Mouse (Mus musculus) hindbrain, embryonic 13.5 days (tissue): ENCODE measurements around the gene Egflam. TPM values are rescaled to one million over a fixed set of nuclear protein-coding genes. Genes with fewer than 3 reads are reported as not detected.
A peak's percentile ranks its signal among the peaks of the same experiment; 100 is the strongest.

Experiments
- ATAC-seq: fragments of 200-750 bp; cut with Nextera tagmentation; 2 replicates; pipeline ENCODE4 v1.8.0; 2017; ENCODE audit warnings: moderate TSS enrichment; ENCODE audit not compliant: low FRiP score
- H3K27ac ChIP-seq: fragments of 300-500 bp; sonication (generic); 2 replicates; pipeline ENCODE4 v1.5.1; 2015; ENCODE audit warnings: inconsistent platforms, mild to moderate bottlenecking, moderate library complexity
- H3K27me3 ChIP-seq: fragments of 300-500 bp; sonication (generic); 2 replicates; pipeline ENCODE4 v1.6.1; 2015; ENCODE audit warnings: mild to moderate bottlenecking, inconsistent platforms
- H3K36me3 ChIP-seq: fragments of 300-500 bp; sonication (generic); 2 replicates; pipeline ENCODE4 v1.6.1; 2015; ENCODE audit warnings: mild to moderate bottlenecking, inconsistent platforms
- H3K4me1 ChIP-seq: fragments of 300-500 bp; sonication (generic); replicated peaks from 2 replicates; pipeline ENCODE4 v1.6.1; 2015; ENCODE audit warnings: inconsistent platforms
- H3K4me2 ChIP-seq: fragments of 300-500 bp; sonication (generic); 2 replicates; pipeline ENCODE4 v1.6.1; 2015; ENCODE audit warnings: inconsistent platforms, mild to moderate bottlenecking, moderate library complexity
- H3K4me3 ChIP-seq: fragments of 300-500 bp; sonication (generic); 2 replicates; pipeline ENCODE4 v1.5.1; 2015; ENCODE audit warnings: mild to moderate bottlenecking, inconsistent platforms
- H3K9ac ChIP-seq: fragments of 300-500 bp; sonication (generic); 2 replicates; pipeline ENCODE4 v1.6.1; 2015; ENCODE audit warnings: mild to moderate bottlenecking, inconsistent platforms
- H3K9me3 ChIP-seq: fragments of 300-500 bp; sonication (generic); 2 replicates; pipeline ENCODE4 v1.6.1; 2016; ENCODE audit warnings: inconsistent platforms
- whole genome bisulfite sequencing: fragments of 180-500 bp; shearing (Covaris S2); methylation state at CpG from one replicate; pipeline ENCODE4 v1.1.7; 2015; 5-methylcytosine and 5-hydroxymethylcytosine counted together
- polyA plus RNA-seq: library from polyadenylated mRNA; unstranded; fragments of >200 nt; fragmentation: Nextera tagmentation; extraction: Ambion mirVana; gene quantifications from 2 replicates; pipeline ENCODE4 v1.2.1, GENCODE M21; 2015

The Egflam gene
- polyA plus RNA-seq, 1 experiment from 2014 or later, result 13.7 TPM

DNA sequence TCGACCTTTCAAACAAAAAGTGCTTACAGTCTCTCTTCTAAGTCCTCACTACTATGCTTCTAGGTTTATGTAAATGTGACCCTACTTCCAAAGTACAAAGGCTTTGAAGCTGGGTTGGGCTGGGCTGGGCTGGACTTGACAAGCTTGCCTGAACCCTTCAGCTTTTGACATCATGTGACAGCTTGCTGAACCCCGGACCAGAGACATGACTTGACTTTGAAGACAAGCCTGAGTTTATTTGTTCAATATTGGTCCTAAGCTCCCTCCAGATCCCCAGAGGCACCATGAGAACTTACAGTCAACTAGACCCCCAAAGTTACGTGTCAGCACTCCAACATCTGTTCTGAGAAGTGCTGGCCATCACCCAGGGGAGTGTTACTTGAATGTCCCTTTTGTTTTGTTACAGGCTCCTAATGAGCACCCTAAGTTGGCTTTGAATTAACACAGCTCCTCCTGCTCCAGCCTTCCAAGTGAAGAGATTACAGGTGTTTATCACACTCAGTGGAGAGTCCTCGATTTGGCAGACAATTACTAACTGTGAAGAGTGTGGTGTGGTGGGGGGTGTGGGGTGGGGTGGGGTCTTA lies 109.3 kb downstream of the Egflam start:
- WGBS, result 60% methylated on average over 4 of the region's 4 CpGs
- ATAC-seq, result no peak
- no peak overlapping the region for H3K27ac ChIP-seq
- no peaks in the 10 kb centered on the region for H3K4me1 ChIP-seq
- no peaks in the 10 kb centered on the region for H3K36me3 ChIP-seq
- H3K9me3 ChIP-seq, result no peaks in the 10 kb centered on the region
- H3K27me3 ChIP-seq, result no peaks in the 10 kb centered on the region
- no peak overlapping the region for H3K4me3 ChIP-seq
- no peak overlapping the region for H3K4me2 ChIP-seq
- no peak overlapping the region for H3K9ac ChIP-seq

DNA sequence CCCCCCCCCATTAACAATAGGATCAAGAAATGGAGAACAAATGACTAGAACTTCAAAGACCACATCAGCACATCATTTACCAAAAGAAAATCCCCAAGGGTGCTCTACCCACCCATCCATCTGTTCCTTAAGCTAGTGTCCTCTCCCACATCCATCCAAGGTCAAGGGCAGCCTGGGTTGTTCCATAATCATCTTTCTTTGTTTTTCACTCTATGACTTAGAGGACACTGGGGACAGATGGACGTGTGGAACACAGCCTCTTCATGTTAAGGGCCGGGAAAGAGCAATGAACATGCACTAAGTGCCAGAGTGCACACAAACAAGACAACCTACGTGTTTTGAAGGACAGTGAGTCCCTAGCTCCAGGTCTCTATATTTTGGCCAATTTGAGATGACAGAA lies 110.3 kb downstream of the Egflam start:
- no peak overlapping the region for H3K9ac ChIP-seq
- H3K4me3 ChIP-seq, result no peak overlapping the region
- H3K4me1 ChIP-seq, result no peaks in the 10 kb centered on the region
- no peaks in the 10 kb centered on the region for H3K9me3 ChIP-seq
- 83% methylated on average over 3 of the region's 3 CpGs for WGBS
- H3K27ac ChIP-seq, result no peak overlapping the region
- no peaks in the 10 kb centered on the region for H3K27me3 ChIP-seq
- H3K36me3 ChIP-seq, result no peaks in the 10 kb centered on the region
- no peak for ATAC-seq
- H3K4me2 ChIP-seq, result no peak overlapping the region

DNA sequence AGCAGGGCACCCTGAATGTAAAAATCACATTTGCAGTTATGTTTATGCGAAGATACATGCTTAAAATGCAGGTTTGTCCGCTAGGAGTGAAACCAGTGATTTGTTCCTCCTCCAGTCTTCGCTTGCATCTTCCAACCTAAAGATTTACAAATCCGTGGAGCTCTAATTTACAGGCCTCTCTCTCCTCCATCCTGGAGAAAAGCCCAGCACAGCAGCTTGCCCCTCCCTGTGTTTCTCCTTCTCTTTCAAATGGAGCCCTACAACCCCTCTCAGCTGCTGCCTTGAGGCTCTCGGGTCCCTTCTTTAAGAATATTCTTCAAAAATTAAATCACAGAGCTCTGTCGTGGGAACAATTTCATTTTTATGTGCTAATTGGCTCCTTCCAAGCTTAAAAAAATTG lies 116.6 kb downstream of the Egflam start:
- Histone ChIP-seq H3K4me1 (no peaks in the 10 kb centered on the region), H3K4me2 (no peak overlapping the region), H3K27ac (no peak overlapping the region), H3K27me3 (no peaks in the 10 kb centered on the region), H3K4me3 (no peak overlapping the region), H3K9me3 (no peaks in the 10 kb centered on the region), H3K36me3 (no peaks in the 10 kb centered on the region), H3K9ac (no peak overlapping the region)
- WGBS, result 70% methylated on average over 6 of the region's 6 CpGs
- no peak for ATAC-seq

DNA sequence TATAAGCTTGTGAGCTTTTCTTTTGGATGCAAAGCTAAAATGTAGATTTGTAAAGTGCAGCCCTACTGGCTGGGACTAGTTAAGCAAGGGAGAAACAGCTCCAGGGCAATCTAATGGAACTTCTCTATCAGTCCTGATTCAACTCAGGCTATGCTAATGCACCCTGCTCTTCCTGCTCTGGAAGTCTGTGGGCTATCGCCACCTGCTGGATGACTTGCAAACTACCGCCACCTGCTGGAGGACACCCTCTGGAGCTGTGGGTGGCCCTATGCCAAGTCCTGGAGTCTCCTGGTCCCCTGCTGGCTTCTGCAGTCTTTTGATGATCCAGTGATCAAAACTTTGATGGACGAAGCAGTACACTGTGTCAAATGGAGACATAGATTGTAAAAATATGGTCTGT lies 134.4 kb downstream of the Egflam start:
- 18% methylated on average over 3 of the region's 3 CpGs for WGBS
- Histone ChIP-seq H3K4me3 (no peak overlapping the region), H3K4me2 (no peak overlapping the region), H3K9me3 (no peaks in the 10 kb centered on the region), H3K36me3 (no peaks in the 10 kb centered on the region), H3K27me3 (no peaks in the 10 kb centered on the region), H3K4me1 (no peaks in the 10 kb centered on the region), H3K27ac (no peak overlapping the region), H3K9ac (no peak overlapping the region)
- ATAC-seq, result peak; percentile 71

DNA sequence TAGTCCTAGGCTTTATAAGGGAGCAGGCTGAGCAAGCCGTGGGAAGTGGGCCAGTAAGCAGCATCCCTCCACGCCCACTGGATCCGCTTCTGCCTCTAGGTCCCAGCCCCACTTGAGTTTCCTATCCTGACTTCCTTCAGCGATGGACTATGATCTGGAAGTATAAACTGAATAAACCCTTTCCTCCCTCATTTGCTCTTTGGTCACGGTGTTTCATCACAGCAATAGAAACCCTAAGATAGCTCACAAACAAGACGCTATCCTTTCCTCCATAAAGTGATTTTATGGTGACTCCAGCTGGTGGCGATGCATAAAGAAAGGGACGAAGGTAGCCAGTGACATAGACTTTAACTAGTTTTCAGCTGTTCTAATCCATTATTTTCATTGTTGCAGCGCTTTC lies 134.9 kb downstream of the Egflam start:
- no peaks in the 10 kb centered on the region for H3K27me3 ChIP-seq
- no peak overlapping the region for H3K4me3 ChIP-seq
- H3K9me3 ChIP-seq, result no peaks in the 10 kb centered on the region
- WGBS, result 92% methylated on average over 9 of the region's 9 CpGs
- no peak overlapping the region for H3K27ac ChIP-seq
- no peaks in the 10 kb centered on the region for H3K4me1 ChIP-seq
- H3K36me3 ChIP-seq, result no peaks in the 10 kb centered on the region
- no peak overlapping the region for H3K9ac ChIP-seq
- no peak overlapping the region for H3K4me2 ChIP-seq
- ATAC-seq, result no peak

DNA sequence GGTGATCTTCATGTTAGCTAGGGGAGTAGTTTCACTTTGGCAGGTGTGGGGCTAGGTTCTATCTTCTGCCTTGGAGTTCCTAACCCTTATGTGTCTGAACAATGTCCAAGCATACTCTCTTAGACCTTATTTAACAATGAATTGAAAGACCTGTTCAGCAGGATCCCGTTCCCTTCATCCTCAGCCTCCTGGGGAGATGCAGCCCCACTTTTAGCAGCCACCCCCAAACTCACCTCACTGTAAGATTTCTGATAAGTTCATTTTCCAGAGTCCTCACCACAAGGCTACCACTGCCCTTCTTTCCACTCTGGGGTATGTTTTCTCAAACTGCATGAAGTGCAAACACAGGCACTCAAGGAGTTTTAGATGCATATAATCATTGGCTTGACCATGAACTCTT lies 136.8 kb downstream of the Egflam start:
- no peaks in the 10 kb centered on the region for H3K36me3 ChIP-seq
- H3K4me3 ChIP-seq, result no peak overlapping the region
- WGBS, result 89% methylated on average over 1 of the region's 1 CpGs
- H3K4me2 ChIP-seq, result no peak overlapping the region
- H3K9ac ChIP-seq, result no peak overlapping the region
- ATAC-seq, result no peak
- H3K27me3 ChIP-seq, result no peaks in the 10 kb centered on the region
- no peaks in the 10 kb centered on the region for H3K4me1 ChIP-seq
- H3K27ac ChIP-seq, result no peak overlapping the region
- H3K9me3 ChIP-seq, result no peaks in the 10 kb centered on the region

DNA sequence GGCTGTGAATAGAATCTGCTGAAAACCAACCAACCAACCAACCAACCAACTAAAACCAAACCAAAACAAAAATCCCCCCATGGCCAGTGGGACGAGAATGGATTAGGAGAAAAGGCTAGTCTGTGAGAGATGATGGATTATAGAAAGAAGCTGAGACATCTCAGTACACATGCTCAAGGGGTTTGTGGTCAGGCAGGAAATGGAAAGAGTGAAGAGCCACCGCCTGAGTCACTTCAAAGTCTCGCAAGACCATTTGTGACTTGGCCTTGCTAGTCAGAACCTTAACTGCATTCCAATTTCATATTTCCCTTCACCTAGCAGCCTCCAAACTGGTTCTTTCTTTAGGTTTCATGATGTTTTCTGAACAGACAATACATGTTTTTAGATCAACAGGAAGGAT lies 141.6 kb downstream of the Egflam start:
- Histone ChIP-seq H3K9ac (no peak overlapping the region), H3K27me3 (no peaks in the 10 kb centered on the region), H3K9me3 (no peaks in the 10 kb centered on the region), H3K27ac (no peak overlapping the region), H3K36me3 (no peaks in the 10 kb centered on the region), H3K4me2 (no peak overlapping the region), H3K4me1 (no peaks in the 10 kb centered on the region), H3K4me3 (no peak overlapping the region)
- WGBS, result 89% methylated on average over 3 of the region's 3 CpGs
- no peak for ATAC-seq

DNA sequence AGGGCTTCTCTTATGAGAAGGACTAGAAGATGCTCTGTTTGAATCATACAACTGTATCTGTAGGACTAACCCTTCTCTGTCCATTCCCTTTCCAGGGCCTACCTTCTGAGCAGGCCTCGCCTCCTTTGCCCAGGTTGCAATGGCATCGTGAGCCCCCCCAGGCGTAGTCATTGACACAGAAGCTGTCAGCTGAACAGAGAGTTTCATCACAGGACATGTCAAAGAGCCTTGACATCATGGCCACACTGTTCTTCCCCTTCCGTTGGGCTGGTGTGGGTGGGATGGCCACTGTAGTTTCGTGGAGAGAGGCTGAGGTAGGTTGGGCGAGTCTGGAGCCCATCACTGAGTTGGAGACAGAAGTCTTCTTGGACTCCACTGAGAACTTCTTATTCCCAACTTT lies 144.9 kb downstream of the Egflam start:
- H3K9ac ChIP-seq, result no peak overlapping the region
- H3K27ac ChIP-seq, result no peak overlapping the region
- WGBS, result 98% methylated on average over 6 of the region's 6 CpGs
- no peaks in the 10 kb centered on the region for H3K9me3 ChIP-seq
- no peaks in the 10 kb centered on the region for H3K27me3 ChIP-seq
- no peak overlapping the region for H3K4me3 ChIP-seq
- no peak for ATAC-seq
- H3K4me2 ChIP-seq, result no peak overlapping the region
- H3K36me3 ChIP-seq, result peaks cover 4% of the 10 kb centered on the region; the same call in 1 of the 2 replicates
- no peaks in the 10 kb centered on the region for H3K4me1 ChIP-seq

DNA sequence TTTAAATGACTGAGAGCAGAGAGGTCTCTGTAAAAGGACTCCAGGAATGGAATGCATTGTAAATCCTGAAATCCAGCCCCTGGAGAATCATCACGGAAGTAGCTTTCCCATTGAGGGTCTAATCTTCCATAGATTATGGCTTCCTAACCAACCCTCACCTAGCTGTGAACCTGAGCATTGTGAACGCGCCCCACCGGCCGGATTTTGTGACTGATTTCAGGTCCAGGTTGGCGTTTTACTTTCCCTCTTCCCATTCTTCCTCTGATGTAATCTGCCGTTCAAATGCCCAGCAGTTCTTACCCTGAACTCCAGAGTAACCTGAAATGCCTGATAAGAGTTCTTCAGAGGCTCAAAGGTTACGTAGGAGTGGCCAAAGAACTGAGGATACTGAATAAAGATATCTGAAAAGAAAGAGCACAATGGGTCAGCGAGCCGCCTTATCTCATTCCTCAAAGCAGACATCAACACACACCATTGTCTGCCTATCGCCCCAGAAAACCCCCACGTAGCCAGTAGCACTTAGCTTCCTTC lies 146.0 kb downstream of the Egflam start:
- Histone ChIP-seq H3K27me3 (no peaks in the 10 kb centered on the region), H3K4me2 (no peak overlapping the region), H3K36me3 (peaks cover 4% of the 10 kb centered on the region; the same call in 1 of the 2 replicates), H3K9me3 (no peaks in the 10 kb centered on the region), H3K27ac (no peak overlapping the region), H3K4me3 (no peak overlapping the region), H3K4me1 (no peaks in the 10 kb centered on the region), H3K9ac (no peak overlapping the region)
- no peak for ATAC-seq
- 69% methylated on average over 12 of the region's 12 CpGs for WGBS

DNA sequence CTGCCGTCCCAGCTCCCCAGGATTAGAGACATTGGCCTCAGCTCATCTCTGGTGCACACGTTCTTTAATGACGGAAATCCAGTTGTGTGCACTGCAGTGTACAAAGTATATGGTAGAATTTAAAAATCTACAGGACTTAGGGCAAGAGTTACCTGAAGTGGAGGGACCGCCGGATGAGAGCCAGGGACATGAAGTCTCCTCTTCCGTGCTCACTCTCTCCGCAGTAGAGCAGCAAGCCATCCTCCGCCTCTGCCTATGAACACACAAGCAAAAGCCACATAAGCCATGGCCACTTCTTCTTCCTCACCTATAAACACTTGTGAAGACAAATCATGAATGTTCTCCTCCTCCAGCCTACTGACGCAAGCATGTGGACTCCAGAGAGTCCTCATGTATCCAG lies 147.2 kb downstream of the Egflam start:
- WGBS, result 95% methylated on average over 9 of the region's 9 CpGs
- Histone ChIP-seq H3K4me3 (no peak overlapping the region), H3K36me3 (peaks cover 4% of the 10 kb centered on the region; the same call in 1 of the 2 replicates), H3K4me1 (no peaks in the 10 kb centered on the region), H3K9me3 (no peaks in the 10 kb centered on the region), H3K9ac (no peak overlapping the region), H3K27ac (no peak overlapping the region), H3K4me2 (no peak overlapping the region), H3K27me3 (no peaks in the 10 kb centered on the region)
- ATAC-seq, result no peak

DNA sequence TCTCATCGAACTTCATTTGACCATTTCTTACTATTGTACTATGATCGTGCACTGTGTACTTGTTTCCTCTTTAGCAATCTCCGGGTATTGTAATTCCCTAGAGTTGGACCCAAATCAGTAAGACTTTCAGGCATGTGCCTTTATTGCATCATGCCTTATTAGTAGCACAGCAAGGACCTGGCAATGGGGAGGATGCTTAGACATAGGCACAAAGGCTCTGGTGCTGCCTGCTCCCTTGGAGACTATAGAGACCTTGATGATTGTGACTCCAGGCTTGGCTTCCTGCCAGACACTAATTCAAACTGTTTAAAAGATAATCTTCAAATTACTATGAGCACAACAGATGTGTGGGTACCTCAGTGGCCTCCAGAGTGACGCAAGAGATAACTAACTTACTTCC lies 149.0 kb downstream of the Egflam start:
- 86% methylated on average over 4 of the region's 4 CpGs for WGBS
- Histone ChIP-seq H3K4me2 (no peak overlapping the region), H3K36me3 (peaks cover 4% of the 10 kb centered on the region; the same call in 1 of the 2 replicates), H3K9me3 (no peaks in the 10 kb centered on the region), H3K4me3 (no peak overlapping the region), H3K27me3 (no peaks in the 10 kb centered on the region), H3K4me1 (no peaks in the 10 kb centered on the region), H3K27ac (no peak overlapping the region), H3K9ac (no peak overlapping the region)
- ATAC-seq, result no peak

DNA sequence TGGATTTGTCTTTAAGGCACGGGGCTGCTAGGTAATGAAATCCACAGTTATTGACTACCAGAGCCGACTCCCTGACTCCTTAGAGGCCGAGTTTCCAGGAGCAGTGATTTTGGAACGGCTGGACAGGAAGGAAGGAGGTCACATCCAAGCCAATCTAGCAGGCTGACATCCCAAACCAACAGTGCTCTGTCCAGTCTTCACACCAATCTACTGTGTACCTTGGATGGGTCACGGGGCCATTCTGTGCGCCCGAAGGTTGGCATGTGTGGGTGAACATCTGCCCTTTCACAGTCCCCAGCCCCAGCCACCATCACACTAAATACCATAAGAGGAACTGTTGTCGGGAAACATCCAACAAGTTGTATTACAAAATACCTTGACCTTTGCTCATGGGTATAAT lies 150.9 kb downstream of the Egflam start:
- H3K4me1 ChIP-seq, result no peaks in the 10 kb centered on the region
- H3K9ac ChIP-seq, result no peak overlapping the region
- H3K4me3 ChIP-seq, result no peak overlapping the region
- 89% methylated on average over 8 of the region's 8 CpGs for WGBS
- H3K27me3 ChIP-seq, result no peaks in the 10 kb centered on the region
- H3K4me2 ChIP-seq, result no peak overlapping the region
- H3K9me3 ChIP-seq, result no peaks in the 10 kb centered on the region
- ATAC-seq, result no peak
- H3K36me3 ChIP-seq, result peaks cover 4% of the 10 kb centered on the region; the same call in 1 of the 2 replicates
- H3K27ac ChIP-seq, result no peak overlapping the region

DNA sequence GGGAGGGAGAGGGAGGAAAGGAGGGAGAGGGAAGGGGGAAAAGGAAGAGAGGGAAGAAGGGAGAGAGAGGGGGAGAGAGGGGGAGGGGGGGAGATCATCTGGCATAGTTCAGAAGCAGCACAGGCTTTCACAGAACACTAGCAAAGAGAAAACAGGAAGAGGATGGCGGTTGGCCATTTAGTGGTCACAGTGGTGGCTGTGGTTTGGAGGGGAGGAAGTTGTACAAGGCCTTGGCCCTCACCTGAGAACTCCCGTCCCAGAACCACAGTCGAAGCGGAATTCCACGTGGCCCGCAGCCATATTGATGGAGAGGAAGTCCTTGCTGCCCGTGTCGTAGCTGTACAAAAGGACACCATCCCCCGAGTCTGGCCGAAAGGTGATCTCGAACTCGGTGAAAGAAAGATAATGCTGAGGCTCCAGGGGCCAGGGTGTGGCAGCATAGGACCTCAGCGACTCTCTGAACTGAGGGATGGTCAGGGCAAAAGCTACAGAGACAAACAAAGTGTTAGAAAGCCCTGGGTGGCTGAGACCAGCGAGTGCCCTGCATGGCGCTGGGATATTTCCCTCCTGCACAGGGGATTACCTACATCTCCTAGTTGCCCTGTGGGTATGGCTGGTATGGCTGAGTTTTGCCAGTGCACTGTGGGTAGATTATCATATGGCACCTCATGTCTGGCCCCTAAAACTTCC lies 155.9 kb downstream of the Egflam start:
- Histone ChIP-seq H3K27ac (no peak overlapping the region), H3K36me3 (no peaks in the 10 kb centered on the region), H3K27me3 (no peaks in the 10 kb centered on the region), H3K4me3 (no peak overlapping the region), H3K9ac (no peak overlapping the region), H3K4me2 (no peak overlapping the region), H3K4me1 (peaks cover 13% of the 10 kb centered on the region; the same call in 1 of the 2 replicates), H3K9me3 (no peaks in the 10 kb centered on the region)
- ATAC-seq, result no peak
- 81% methylated on average over 15 of the region's 15 CpGs for WGBS
